Mouse (Mus musculus) cerebellum, postnatal 10 days (tissue): Measurements from ENCODE around the gene Olfr812.
"Not testable (repeated sequence)": the region's sequence is repeated elsewhere in the genome, so short reads cannot be mapped to it uniquely, and the experiment has no call there.

Source experiments
- DNase-seq, 2 experiments: peaks; one replicate each; pipeline ENCODE4 v3.0.0; 2021; ENCODE audit warnings: mixed read lengths in 2 of 2

The Olfr812 gene

GRCm38 (mm10) chr10:129845994-129846393 lies at the start of gene Olfr812:
Olfr812 (minus strand) TSS chr10:129846094.
- no peak for DNase-seq

- no peak for DNase-seq
Observed at GRCm38 (mm10) chr10:129885934-129886333, 40.0 kb upstream of the Olfr812 start.

DNA sequence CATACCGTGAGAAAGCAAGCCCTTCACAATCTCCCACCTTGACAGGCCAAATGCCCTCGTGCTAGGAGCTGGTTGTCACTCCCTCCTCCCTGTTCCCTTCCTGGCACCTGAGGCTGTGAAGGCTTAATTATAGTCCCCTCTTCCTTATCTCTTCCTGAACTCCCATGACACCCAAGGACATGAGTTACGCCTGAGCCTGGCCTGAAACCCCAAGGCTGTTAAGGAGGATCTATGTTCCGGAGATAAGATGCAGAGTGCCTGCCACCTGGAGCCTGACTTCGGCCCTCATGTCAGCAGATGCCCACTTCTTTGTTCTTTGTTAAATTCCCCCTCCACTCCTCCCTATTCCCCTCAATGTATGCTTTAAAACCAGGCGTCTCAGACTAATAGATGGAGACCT lies 39.6 kb upstream of the Olfr812 start:
- DNase-seq = not testable (repeated sequence)

- DNase-seq = not testable (repeated sequence)
Observed at GRCm38 (mm10) chr10:129879751-129880150, 33.9 kb upstream of the Olfr812 start, which contains the start of gene Olfr814. Olfr814 (minus strand) TSS chr10:129879851.

DNA sequence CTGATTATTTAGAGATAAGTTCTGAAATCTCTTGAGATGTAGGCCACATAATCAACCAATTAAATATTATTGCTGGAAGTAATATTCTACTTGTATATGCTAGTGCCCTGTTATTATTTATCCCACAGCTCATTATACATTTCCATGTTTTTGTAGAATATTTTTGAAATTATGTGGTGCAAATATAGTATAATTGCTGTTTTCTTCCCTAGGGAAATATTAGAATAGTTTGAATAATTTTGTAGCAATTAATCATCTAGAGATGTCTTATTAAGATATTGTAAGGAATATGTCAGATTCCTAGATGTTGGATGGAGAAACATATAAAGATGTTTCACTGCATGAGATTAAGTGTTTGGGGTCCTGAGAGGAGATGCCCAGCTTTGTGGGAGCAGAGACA lies 9.2 kb upstream of the Olfr812 start, which contains the start of gene Olfr813:
Gene Olfr813 (plus strand): TSS at position 301 of the 400 bp plus-strand sequence.
- no peak for DNase-seq

- DNase-seq = no peak
Observed at GRCm38 (mm10) chr10:129847343-129847742, 1.4 kb upstream of the Olfr812 start.

DNA sequence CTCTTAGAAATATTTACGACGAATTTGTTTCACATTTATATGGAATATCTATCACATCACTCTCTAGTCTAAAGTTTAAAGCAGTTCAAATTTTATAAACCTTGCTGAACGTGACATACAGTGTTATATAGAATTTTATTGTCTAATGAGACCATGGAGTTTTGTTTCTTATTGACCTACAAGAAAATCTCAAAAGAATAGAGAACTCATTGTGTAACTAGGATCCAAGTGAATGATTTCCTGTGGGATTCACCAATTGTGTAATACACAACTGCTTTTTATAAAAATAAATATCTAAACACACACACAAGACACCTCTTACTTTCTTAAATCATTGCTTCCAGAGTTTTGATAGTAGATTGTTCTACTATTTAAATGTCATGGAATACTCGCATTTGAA lies 41.6 kb downstream of the Olfr812 start, which contains the start of gene Olfr811:
Gene Olfr811 (minus strand): TSS at position 101 of the 400 bp plus-strand sequence.
- DNase-seq = no peak

- no peak for DNase-seq
Observed at GRCm38 (mm10) chr10:129794817-129795216, 51.1 kb downstream of the Olfr812 start, which contains the start of gene Olfr810. Olfr810 (minus strand) TSS chr10:129794917.
